Mouse (Mus musculus) lung, adult 2 months (tissue): ENCODE results near the gene Cyp2d10.
"Not testable (repeated sequence)": the region's sequence is repeated elsewhere in the genome, so short reads cannot be mapped to it uniquely, and the experiment has no call there.

Experiments
- CTCF ChIP-seq: fragments of 200-500 bp; IDR thresholded peaks from 2 replicates; pipeline ENCODE4 v1.5.1; 2011; ENCODE audit warnings: mild to moderate bottlenecking, low read length, control low read depth; ENCODE audit not compliant: insufficient read depth
- POLR2A ChIP-seq: fragments of 200-500 bp; IDR thresholded peaks from 2 replicates; pipeline ENCODE4 v1.6.1; 2011; ENCODE audit warnings: low read depth, mild to moderate bottlenecking, control low read depth, low read length, borderline replicate concordance; ENCODE audit errors: extremely low read depth

- TF ChIP-seq POLR2A, CTCF: not testable (repeated sequence)
These were observed 49.2 kb upstream of the Cyp2d10 start for GRCm38 (mm10) chr15:82456086-82456790.
